Mouse (Mus musculus) hindbrain, embryonic 12.5 days (tissue): ENCODE data around the gene Rbfox3. TPM values are rescaled to one million over a fixed set of nuclear protein-coding genes. Genes with fewer than 3 reads are reported as not detected.

ENCODE experiments used
- ATAC-seq: fragments of 200-750 bp; cut with Nextera tagmentation; 2 replicates; pipeline ENCODE4 v1.8.0; 2017; ENCODE audit warnings: moderate TSS enrichment; ENCODE audit not compliant: low FRiP score
- H3K27ac ChIP-seq: fragments of 300-500 bp; sonication (generic); 2 replicates; pipeline ENCODE4 v1.5.1; 2016; ENCODE audit warnings: mild to moderate bottlenecking
- H3K27me3 ChIP-seq: fragments of 300-500 bp; sonication (generic); 2 replicates; pipeline ENCODE4 v1.6.1; 2016; ENCODE audit warnings: mild to moderate bottlenecking
- H3K36me3 ChIP-seq: fragments of 300-500 bp; sonication (generic); 2 replicates; pipeline ENCODE4 v1.6.1; 2016; ENCODE audit warnings: mild to moderate bottlenecking
- H3K4me1 ChIP-seq: fragments of 300-500 bp; sonication (generic); 2 replicates; pipeline ENCODE4 v1.6.1; 2016
- H3K4me2 ChIP-seq: fragments of 300-500 bp; sonication (generic); replicated peaks from 2 replicates; pipeline ENCODE4 v1.6.1; 2016; ENCODE audit warnings: mild to moderate bottlenecking
- H3K4me3 ChIP-seq: fragments of 300-500 bp; sonication (generic); 2 replicates; pipeline ENCODE4 v1.5.1; 2016; ENCODE audit warnings: mild to moderate bottlenecking
- H3K9ac ChIP-seq: fragments of 300-500 bp; sonication (generic); 2 replicates; pipeline ENCODE4 v1.6.1; 2016; ENCODE audit warnings: mild to moderate bottlenecking, moderate library complexity
- H3K9me3 ChIP-seq: fragments of 300-500 bp; sonication (generic); replicated peaks from 2 replicates; pipeline ENCODE4 v1.6.1; 2016; ENCODE audit warnings: mild to moderate bottlenecking
- WGBS: fragments of 180-500 bp; shearing (Covaris S2); methylation state at CpG from one replicate; pipeline ENCODE4 v1.1.7; 2016; 5-methylcytosine and 5-hydroxymethylcytosine counted together
- polyA plus RNA-seq: library from polyadenylated mRNA; unstranded; fragments of >200 nt; fragmentation: Nextera tagmentation; extraction: Ambion mirVana; gene quantifications from 2 replicates; pipeline ENCODE4 v1.2.1, GENCODE M21; 2016

Rbfox3 gene
- polyA plus RNA-seq, 1 experiment from 2014 or later: 26.5 TPM

GRCm38 (mm10) chr11:118874022-118874421 lies 37.4 kb downstream of the Rbfox3 start:
- no peaks in the 10 kb centered on the region for H3K9me3 ChIP-seq
- peaks cover 33% of the 10 kb centered on the region for H3K4me1 ChIP-seq
- no peak overlapping the region for H3K4me3 ChIP-seq
- peak overlapping the region; percentile 75 for H3K27ac ChIP-seq
- H3K4me2 ChIP-seq: no peak overlapping the region
- H3K9ac ChIP-seq: no peak overlapping the region
- WGBS: 60% methylated on average over 11 of the region's 11 CpGs
- H3K36me3 ChIP-seq: no peaks in the 10 kb centered on the region
- no peaks in the 10 kb centered on the region for H3K27me3 ChIP-seq
- ATAC-seq: no peak

GRCm38 (mm10) chr11:118871527-118871926 lies 39.9 kb downstream of the Rbfox3 start:
- 77% methylated on average over 10 of the region's 10 CpGs for WGBS
- Histone ChIP-seq H3K27ac (no peak overlapping the region), H3K9me3 (no peaks in the 10 kb centered on the region), H3K27me3 (no peaks in the 10 kb centered on the region), H3K9ac (no peak overlapping the region), H3K4me3 (no peak overlapping the region), H3K4me2 (no peak overlapping the region), H3K36me3 (no peaks in the 10 kb centered on the region), H3K4me1 (peaks cover 28% of the 10 kb centered on the region)
- ATAC-seq: no peak

GRCm38 (mm10) chr11:118863360-118863759 lies 48.0 kb downstream of the Rbfox3 start:
- Histone ChIP-seq H3K9ac (no peak overlapping the region), H3K4me2 (no peak overlapping the region), H3K4me3 (no peak overlapping the region), H3K27me3 (no peaks in the 10 kb centered on the region), H3K9me3 (no peaks in the 10 kb centered on the region), H3K36me3 (no peaks in the 10 kb centered on the region), H3K4me1 (peaks cover 27% of the 10 kb centered on the region), H3K27ac (peak overlapping the region; percentile 40)
- 64% methylated on average over 3 of the region's 3 CpGs for WGBS
- ATAC-seq: peak; percentile 38; the same call in 1 of the 2 replicates

- Histone ChIP-seq H3K4me3 (no peak overlapping the region), H3K9me3 (no peaks in the 10 kb centered on the region), H3K4me1 (peaks cover 27% of the 10 kb centered on the region), H3K27me3 (no peaks in the 10 kb centered on the region), H3K27ac (no peak overlapping the region), H3K9ac (no peak overlapping the region), H3K36me3 (no peaks in the 10 kb centered on the region), H3K4me2 (no peak overlapping the region)
- WGBS: 91% methylated on average over 15 of the region's 15 CpGs
- no peak for ATAC-seq
Observed at GRCm38 (mm10) chr11:118861801-118862431, 49.5 kb downstream of the Rbfox3 start.

GRCm38 (mm10) chr11:118861246-118861645 lies 50.2 kb downstream of the Rbfox3 start:
- H3K9me3 ChIP-seq: no peaks in the 10 kb centered on the region
- ATAC-seq: no peak
- H3K4me3 ChIP-seq: no peak overlapping the region
- no peak overlapping the region for H3K27ac ChIP-seq
- H3K4me2 ChIP-seq: no peak overlapping the region
- H3K36me3 ChIP-seq: no peaks in the 10 kb centered on the region
- H3K27me3 ChIP-seq: no peaks in the 10 kb centered on the region
- 93% methylated on average over 6 of the region's 6 CpGs for WGBS
- peaks cover 27% of the 10 kb centered on the region for H3K4me1 ChIP-seq
- H3K9ac ChIP-seq: no peak overlapping the region

- ATAC-seq: no peak
- no peaks in the 10 kb centered on the region for H3K36me3 ChIP-seq
- no peak overlapping the region for H3K4me2 ChIP-seq
- H3K4me3 ChIP-seq: no peak overlapping the region
- no peaks in the 10 kb centered on the region for H3K9me3 ChIP-seq
- H3K9ac ChIP-seq: no peak overlapping the region
- H3K4me1 ChIP-seq: peaks cover 27% of the 10 kb centered on the region
- no peak overlapping the region for H3K27ac ChIP-seq
- H3K27me3 ChIP-seq: no peaks in the 10 kb centered on the region
- 85% methylated on average over 8 of the region's 8 CpGs for WGBS
Observed at GRCm38 (mm10) chr11:118860812-118861211, 50.6 kb downstream of the Rbfox3 start.

- Histone ChIP-seq H3K27ac (no peak overlapping the region), H3K36me3 (no peaks in the 10 kb centered on the region), H3K4me3 (no peak overlapping the region), H3K9me3 (no peaks in the 10 kb centered on the region), H3K9ac (no peak overlapping the region), H3K4me1 (peaks cover 25% of the 10 kb centered on the region), H3K4me2 (no peak overlapping the region), H3K27me3 (no peaks in the 10 kb centered on the region)
- no peak for ATAC-seq
- 77% methylated on average over 5 of the region's 5 CpGs for WGBS
Observed at GRCm38 (mm10) chr11:118859839-118860238, 51.6 kb downstream of the Rbfox3 start.

GRCm38 (mm10) chr11:118858305-118858704 lies 53.1 kb downstream of the Rbfox3 start:
- no peaks in the 10 kb centered on the region for H3K27me3 ChIP-seq
- no peak overlapping the region for H3K4me2 ChIP-seq
- no peak for ATAC-seq
- no peak overlapping the region for H3K9ac ChIP-seq
- H3K27ac ChIP-seq: peak overlapping the region; percentile 55; the same call in 1 of the 2 replicates
- no peaks in the 10 kb centered on the region for H3K36me3 ChIP-seq
- WGBS: 66% methylated on average over 11 of the region's 11 CpGs
- no peak overlapping the region for H3K4me3 ChIP-seq
- peaks cover 15% of the 10 kb centered on the region for H3K4me1 ChIP-seq
- no peaks in the 10 kb centered on the region for H3K9me3 ChIP-seq

GRCm38 (mm10) chr11:118851391-118851790 lies 60.0 kb downstream of the Rbfox3 start:
- H3K4me2 ChIP-seq: no peak overlapping the region
- no peak overlapping the region for H3K4me3 ChIP-seq
- H3K36me3 ChIP-seq: no peaks in the 10 kb centered on the region
- WGBS: 68% methylated on average over 6 of the region's 6 CpGs
- ATAC-seq: no peak
- peaks cover 16% of the 10 kb centered on the region for H3K4me1 ChIP-seq
- no peaks in the 10 kb centered on the region for H3K27me3 ChIP-seq
- H3K9ac ChIP-seq: no peak overlapping the region
- H3K9me3 ChIP-seq: no peaks in the 10 kb centered on the region
- H3K27ac ChIP-seq: no peak overlapping the region

GRCm38 (mm10) chr11:118847986-118848385 lies 63.4 kb downstream of the Rbfox3 start:
- Histone ChIP-seq H3K4me1 (peaks cover 16% of the 10 kb centered on the region), H3K36me3 (no peaks in the 10 kb centered on the region), H3K9ac (no peak overlapping the region), H3K27me3 (no peaks in the 10 kb centered on the region), H3K9me3 (no peaks in the 10 kb centered on the region), H3K27ac (no peak overlapping the region), H3K4me2 (no peak overlapping the region), H3K4me3 (no peak overlapping the region)
- 86% methylated on average over 7 of the region's 7 CpGs for WGBS
- ATAC-seq: no peak

- H3K9ac ChIP-seq: no peak overlapping the region
- H3K9me3 ChIP-seq: no peaks in the 10 kb centered on the region
- 73% methylated on average over 5 of the region's 5 CpGs for WGBS
- H3K4me3 ChIP-seq: no peak overlapping the region
- no peak overlapping the region for H3K27ac ChIP-seq
- H3K36me3 ChIP-seq: no peaks in the 10 kb centered on the region
- ATAC-seq: no peak
- peaks cover 34% of the 10 kb centered on the region for H3K4me1 ChIP-seq
- no peak overlapping the region for H3K4me2 ChIP-seq
- no peaks in the 10 kb centered on the region for H3K27me3 ChIP-seq
Observed at GRCm38 (mm10) chr11:118840992-118841391, 70.4 kb downstream of the Rbfox3 start.

GRCm38 (mm10) chr11:118838167-118838566 lies 73.2 kb downstream of the Rbfox3 start:
- Histone ChIP-seq H3K36me3 (no peaks in the 10 kb centered on the region), H3K4me3 (no peak overlapping the region), H3K27ac (peak overlapping the region; percentile 52), H3K4me1 (peaks cover 32% of the 10 kb centered on the region), H3K4me2 (no peak overlapping the region), H3K9me3 (no peaks in the 10 kb centered on the region), H3K9ac (no peak overlapping the region), H3K27me3 (no peaks in the 10 kb centered on the region)
- WGBS: 48% methylated on average over 4 of the region's 4 CpGs
- no peak for ATAC-seq

- WGBS: 62% methylated on average over 4 of the region's 4 CpGs
- H3K9me3 ChIP-seq: no peaks in the 10 kb centered on the region
- no peaks in the 10 kb centered on the region for H3K27me3 ChIP-seq
- H3K27ac ChIP-seq: no peak overlapping the region
- no peak for ATAC-seq
- no peak overlapping the region for H3K4me3 ChIP-seq
- H3K36me3 ChIP-seq: no peaks in the 10 kb centered on the region
- H3K4me1 ChIP-seq: peaks cover 32% of the 10 kb centered on the region
- no peak overlapping the region for H3K9ac ChIP-seq
- no peak overlapping the region for H3K4me2 ChIP-seq
Observed at GRCm38 (mm10) chr11:118836889-118837288, 74.5 kb downstream of the Rbfox3 start.
